Mouse (Mus musculus) liver, postnatal 0 days (tissue): Measurements from ENCODE around the gene Slc38a9.

Experiments
- CTCF ChIP-seq: sonication (generic); IDR thresholded peaks from 2 replicates; pipeline ENCODE4 v1.5.1; 2016; ENCODE audit warnings: antibody characterized with exemption, low read depth
- EP300 ChIP-seq: IDR thresholded peaks from 2 replicates; pipeline ENCODE4 v1.6.1; 2016; ENCODE audit warnings: antibody characterized with exemption, low read depth, mild to moderate bottlenecking

DNA sequence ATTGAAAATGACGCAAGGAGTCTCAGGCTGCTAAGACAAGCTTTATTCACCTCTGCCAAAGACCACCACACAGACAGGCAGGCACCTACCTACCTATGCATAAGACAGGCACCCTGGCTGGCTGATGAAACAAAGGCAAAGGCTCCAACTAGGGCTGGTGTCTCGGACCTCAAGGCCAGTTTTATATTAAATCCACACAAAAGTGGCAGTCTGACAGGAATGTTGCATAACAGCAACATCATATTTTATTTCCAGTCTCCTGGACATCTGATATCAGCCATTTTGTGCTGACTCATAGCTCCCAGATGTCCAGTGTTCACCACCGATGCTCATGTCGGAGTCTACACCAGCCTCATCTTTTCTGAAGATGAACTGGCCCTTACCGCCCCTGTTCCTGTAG, 117.9 kb downstream of the Slc38a9 start:
- TF ChIP-seq EP300 (no peak), CTCF (no peak)
